Mouse (Mus musculus): ENCODE data around the gene Cd160. TPM values are rescaled to one million over a fixed set of nuclear protein-coding genes. Genes with fewer than 3 reads are reported as not detected.

The Cd160 gene
- total and polyA plus RNA-seq, 3 experiments = not detected

- H3K9me3 ChIP-seq (replicated peaks; ENCODE audit: low read length) = no peaks in the 10 kb centered on the region
- dilution Hi-C loops (cut with MboI; ENCODE audit: extremely low pct_ligation_motif_present, extremely low pct_unique_long_range_greater_than_20kb, low sequenced_read_pairs) (no loop called here), in situ Hi-C loops (cut with MboI; ENCODE audit: low pct_ligation_motif_present, low pct_unique_long_range_greater_than_20kb, low sequenced_read_pairs) (no loop called here)
- no peak overlapping the region for H3K4me3 ChIP-seq (replicated peaks in 1 of 3; ENCODE audit: low read depth in 2 of 3, low read length in 2 of 3, poor library complexity in 1 of 3)
- H3K9ac ChIP-seq (ENCODE audit: insufficient read depth, low read depth) = no peak overlapping the region
- no peak overlapping the region for H3K27ac ChIP-seq (ENCODE audit: insufficient read depth, low read depth)
- H3K4me2 ChIP-seq (ENCODE audit: insufficient read depth, low read depth, poor library complexity, severe bottlenecking) = no peak overlapping the region
- DNase-seq (ENCODE audit: extremely low read depth) = no peak
- H3K36me3 ChIP-seq (replicated peaks in 1 of 2; ENCODE audit: control insufficient read depth in 1 of 2, insufficient read depth in 1 of 2, low read length in 1 of 2) = no peaks in the 10 kb centered on the region
- no peaks in the 10 kb centered on the region for H3K27me3 ChIP-seq (replicated peaks)
- TF ChIP-seq UBTF (IDR thresholded peaks at IDR 0.05; ENCODE audit: low read depth, low read length) = no peak
- H3K4me1 ChIP-seq (ENCODE audit: control insufficient read depth in 1 of 2, insufficient read depth in 2 of 2) = no peaks in the 10 kb centered on the region
- no peaks in the 10 kb centered on the region for H3K79me2 ChIP-seq (replicated peaks; ENCODE audit: control insufficient read depth, extremely low read depth, insufficient read depth, poor library complexity, severe bottlenecking)
Observed at GRCm38 (mm10) chr3:96834587-96835348, 5.6 kb upstream of the Cd160 start.

- H3K79me2 ChIP-seq (replicated peaks; ENCODE audit: control insufficient read depth, extremely low read depth, insufficient read depth, poor library complexity, severe bottlenecking) = no peaks in the 10 kb centered on the region
- H3K9ac ChIP-seq (ENCODE audit: insufficient read depth, low read depth) = no peak overlapping the region
- H3K9me3 ChIP-seq (replicated peaks; ENCODE audit: low read length) = no peaks in the 10 kb centered on the region
- TF ChIP-seq MAFK (IDR thresholded peaks at IDR 0.05; ENCODE audit: insufficient replicate concordance, low read length) (no peak), ZKSCAN1 (IDR thresholded peaks at IDR 0.05; ENCODE audit: borderline replicate concordance, low read depth, low read length) (no peak), JUND (conservative IDR thresholded peaks at IDR 0.05; ENCODE audit: low read depth, low read length) (no peak), GABPA (IDR thresholded peaks at IDR 0.05; ENCODE audit: insufficient replicate concordance, low read depth, low read length) (no peak), TCF12 (IDR thresholded peaks at IDR 0.05; ENCODE audit: low read depth, low read length) (no peak), JUN (IDR thresholded peaks at IDR 0.05; ENCODE audit: insufficient read depth, low read depth, low read length) (no peak), POLR2AphosphoS2 (IDR thresholded peaks at IDR 0.05; ENCODE audit: low read depth, low read length) (no peak), MAX (IDR thresholded peaks at IDR 0.05; ENCODE audit: low read length) (no peak)
- in situ Hi-C loops (cut with MboI; ENCODE audit: low pct_ligation_motif_present, low pct_unique_long_range_greater_than_20kb, low sequenced_read_pairs) (no loop called here), dilution Hi-C loops (cut with MboI; ENCODE audit: extremely low pct_ligation_motif_present, extremely low pct_unique_long_range_greater_than_20kb, low sequenced_read_pairs) (no loop called here)
- H3K27ac ChIP-seq (ENCODE audit: insufficient read depth, low read depth) = no peak overlapping the region
- no peak for DNase-seq (ENCODE audit: extremely low read depth)
- H3K4me2 ChIP-seq (ENCODE audit: insufficient read depth, low read depth, poor library complexity, severe bottlenecking) = no peak overlapping the region
- H3K4me3 ChIP-seq (replicated peaks in 1 of 3; ENCODE audit: low read depth in 2 of 3, low read length in 2 of 3, poor library complexity in 1 of 3) = no peak overlapping the region
- H3K4me1 ChIP-seq (ENCODE audit: control insufficient read depth in 1 of 2, insufficient read depth in 2 of 2) = no peaks in the 10 kb centered on the region
- no peaks in the 10 kb centered on the region for H3K36me3 ChIP-seq (replicated peaks in 1 of 2; ENCODE audit: control insufficient read depth in 1 of 2, insufficient read depth in 1 of 2, low read length in 1 of 2)
- no peaks in the 10 kb centered on the region for H3K27me3 ChIP-seq (replicated peaks)
Observed at GRCm38 (mm10) chr3:96832930-96833329, 3.8 kb upstream of the Cd160 start.

GRCm38 (mm10) chr3:96829856-96830255, 705 bp upstream of the Cd160 start:
- Histone ChIP-seq H3K4me1 (ENCODE audit: control insufficient read depth in 1 of 2, insufficient read depth in 2 of 2) (no peaks in the 10 kb centered on the region), H3K9ac (ENCODE audit: insufficient read depth, low read depth) (no peak overlapping the region), H3K36me3 (replicated peaks in 1 of 2; ENCODE audit: control insufficient read depth in 1 of 2, insufficient read depth in 1 of 2, low read length in 1 of 2) (no peaks in the 10 kb centered on the region), H3K27me3 (replicated peaks) (no peaks in the 10 kb centered on the region), H3K27ac (ENCODE audit: insufficient read depth, low read depth) (no peak overlapping the region), H3K79me2 (replicated peaks; ENCODE audit: control insufficient read depth, extremely low read depth, insufficient read depth, poor library complexity, severe bottlenecking) (no peaks in the 10 kb centered on the region), H3K4me3 (replicated peaks in 1 of 3; ENCODE audit: low read depth in 2 of 3, low read length in 2 of 3, poor library complexity in 1 of 3) (no peak overlapping the region), H3K9me3 (replicated peaks; ENCODE audit: low read length) (no peaks in the 10 kb centered on the region), H3K4me2 (ENCODE audit: insufficient read depth, low read depth, poor library complexity, severe bottlenecking) (no peak overlapping the region)
- no peak for DNase-seq (ENCODE audit: extremely low read depth)
- in situ Hi-C loops (cut with MboI; ENCODE audit: low pct_ligation_motif_present, low pct_unique_long_range_greater_than_20kb, low sequenced_read_pairs) (no loop called here), dilution Hi-C loops (cut with MboI; ENCODE audit: extremely low pct_ligation_motif_present, extremely low pct_unique_long_range_greater_than_20kb, low sequenced_read_pairs) (no loop called here)
- TF ChIP-seq SMC3 (IDR thresholded peaks at IDR 0.05; ENCODE audit: low read depth, low read length) = no peak
- TF ChIP-seq USF2 (conservative IDR thresholded peaks at IDR 0.05; ENCODE audit: low read depth, low read length) = no peak
- TF ChIP-seq RAD21 (IDR thresholded peaks at IDR 0.05; ENCODE audit: low read depth, low read length) = no peak
- TF ChIP-seq CTCF (conservative IDR thresholded peaks at IDR 0.05 in 1 of 2, IDR thresholded peaks at IDR 0.05 in 1 of 2; ENCODE audit: low read depth in 2 of 2, low read length in 2 of 2) = no peak
- no peak for TF ChIP-seq CHD2 (IDR thresholded peaks at IDR 0.05; ENCODE audit: low read length)
- no peak for TF ChIP-seq IRF4 (IDR thresholded peaks at IDR 0.05; ENCODE audit: low read depth, low read length)
- no peak for TF ChIP-seq JUND (conservative IDR thresholded peaks at IDR 0.05; ENCODE audit: low read depth, low read length)
- no peak for TF ChIP-seq ELF1 (IDR thresholded peaks at IDR 0.05; ENCODE audit: low read depth, low read length)
- TF ChIP-seq ZC3H11A (IDR thresholded peaks at IDR 0.05; ENCODE audit: low read depth, low read length) = no peak
- TF ChIP-seq BHLHE40 (IDR thresholded peaks at IDR 0.05; ENCODE audit: low read depth, low read length) = no peak
- no peak for TF ChIP-seq MEF2A (IDR thresholded peaks at IDR 0.05; ENCODE audit: borderline replicate concordance, low read depth, low read length)
- TF ChIP-seq KAT2A (IDR thresholded peaks at IDR 0.05; ENCODE audit: insufficient replicate concordance, low read length) = no peak
- no peak for TF ChIP-seq TBP (conservative IDR thresholded peaks at IDR 0.05; ENCODE audit: low read depth, low read length)
- no peak for TF ChIP-seq E2F4 (IDR thresholded peaks at IDR 0.05; ENCODE audit: insufficient replicate concordance, low read depth, low read length)
- no peak for TF ChIP-seq ZMIZ1 (IDR thresholded peaks at IDR 0.05; ENCODE audit: low read depth, low read length)
- no peak for TF ChIP-seq EP300 (IDR thresholded peaks at IDR 0.05; ENCODE audit: low read length)
- no peak for TF ChIP-seq UBTF (IDR thresholded peaks at IDR 0.05; ENCODE audit: low read depth, low read length)
- no peak for TF ChIP-seq PAX5 (IDR thresholded peaks at IDR 0.05; ENCODE audit: low read length)
- TF ChIP-seq GABPA (IDR thresholded peaks at IDR 0.05; ENCODE audit: insufficient replicate concordance, low read depth, low read length) = no peak

Measured in CH12.LX (cell line).